Comparison of ENCODE assay signal across 8 mouse cellular contexts in genomic region chrX:7675001-7675380, GRCm38 (mm10). TPM values are rescaled to one million over a fixed set of nuclear protein-coding genes. Genes with fewer than 3 reads are reported as not detected.
DNase-seq lines count a peak whose midpoint lies in the region; ATAC-seq and TF ChIP-seq lines count a peak whose summit lies in the region.

No protein-coding gene starts in this region.

- H3K9ac ChIP-seq in liver, embryonic 11.5 days (ENCODE audit: low read depth, low read length) = peak overlapping the region; percentile 53
- H3K9ac ChIP-seq in embryonic facial prominence, embryonic 14.5 days (ENCODE audit: low read depth, low read length) = peak overlapping the region; percentile 47
- no peak overlapping the region for H3K9ac ChIP-seq in limb, embryonic 13.5 days

- H3K4me1 ChIP-seq in liver, embryonic 11.5 days (replicated peaks; ENCODE audit: control insufficient read depth, insufficient read depth, low read length) = no peaks in the 10 kb centered on the region; the same call in 1 of the 2 replicates
- H3K4me1 ChIP-seq in embryonic facial prominence, embryonic 14.5 days (ENCODE audit: control insufficient read depth, insufficient read depth, low read length) = no peaks in the 10 kb centered on the region
- peaks cover 18% of the 10 kb centered on the region for H3K4me1 ChIP-seq in limb, embryonic 13.5 days
- peaks cover 4% of the 10 kb centered on the region; the same call in 1 of the 2 replicates for H3K4me1 ChIP-seq in small intestine, adult 2 months (ENCODE audit: control insufficient read depth, insufficient read depth, insufficient read length, low read length)

- H3K36me3 ChIP-seq in liver, embryonic 11.5 days (ENCODE audit: control insufficient read depth, insufficient read depth, low read length) = no peaks in the 10 kb centered on the region
- H3K36me3 ChIP-seq in embryonic facial prominence, embryonic 14.5 days (ENCODE audit: control insufficient read depth, insufficient read depth, low read length) = no peaks in the 10 kb centered on the region
- H3K36me3 ChIP-seq in limb, embryonic 13.5 days = no peaks in the 10 kb centered on the region
- H3K36me3 ChIP-seq in small intestine, adult 2 months (ENCODE audit: control insufficient read depth, insufficient read depth, low read length) = no peaks in the 10 kb centered on the region

- ATAC-seq in liver, embryonic 11.5 days (replicated peaks; ENCODE audit: low FRiP score) = peak; percentile 7; the same call in 1 of the 2 replicates
- no peak; the same call in 1 of the 2 replicates for ATAC-seq in embryonic facial prominence, embryonic 14.5 days (ENCODE audit: low read depth)
- ATAC-seq in limb, embryonic 13.5 days (ENCODE audit: low FRiP score, low read depth) = 0 out of 2 replicates have a peak, but pooled peaks have one; percentile 2
- ATAC-seq in cerebellum, adult (ENCODE audit: insufficient number of reproducible peaks, low FRiP score, low TSS enrichment) = no peak
- ATAC-seq in inflammation-experienced regulatory T-cells, adult 6 months = no peak

- H3K27ac ChIP-seq in liver, embryonic 11.5 days (ENCODE audit: low read depth, low read length) = no peak overlapping the region
- H3K27ac ChIP-seq in embryonic facial prominence, embryonic 14.5 days (replicated peaks; ENCODE audit: low read depth, low read length) = peak overlapping the region; percentile 75
- peak overlapping the region; percentile 70 for H3K27ac ChIP-seq in limb, embryonic 13.5 days
- no peak overlapping the region for H3K27ac ChIP-seq in small intestine, adult 2 months (ENCODE audit: insufficient read depth, low read depth, low read length)

- 25% methylated on average over 10 of the region's 10 CpGs for WGBS in liver, embryonic 11.5 days
- WGBS in embryonic facial prominence, embryonic 14.5 days = 21% methylated on average over 10 of the region's 10 CpGs
- WGBS in limb, embryonic 13.5 days = 33% methylated on average over 10 of the region's 10 CpGs
- 20% methylated on average over 10 of the region's 10 CpGs for WGBS in small intestine, adult 2 months

- H3K4me2 ChIP-seq in liver, embryonic 11.5 days = peak overlapping the region; percentile 66
- peak overlapping the region; percentile 53 for H3K4me2 ChIP-seq in embryonic facial prominence, embryonic 14.5 days (ENCODE audit: low read depth, low read length)
- peak overlapping the region; percentile 57 for H3K4me2 ChIP-seq in limb, embryonic 13.5 days (replicated peaks)

- no peak for TF ChIP-seq POLR2A in small intestine, adult 2 months (IDR thresholded peaks at IDR 0.05; ENCODE audit: low read depth, low read length)

- H3K9me3 ChIP-seq in liver, embryonic 11.5 days (ENCODE audit: control insufficient read depth, low read length) = no peaks in the 10 kb centered on the region
- H3K9me3 ChIP-seq in embryonic facial prominence, embryonic 14.5 days (ENCODE audit: control insufficient read depth, low read length) = no peaks in the 10 kb centered on the region
- no peaks in the 10 kb centered on the region for H3K9me3 ChIP-seq in limb, embryonic 13.5 days

- no peak for DNase-seq in liver, embryonic 11.5 days (ENCODE audit: low spot score)
- DNase-seq in liver = no peak
- no peak for DNase-seq in embryonic facial prominence, embryonic 14.5 days (ENCODE audit: low spot score)
- DNase-seq in urinary bladder, adult 18-20 months (ENCODE audit: low spot score in 2 of 2) = no peak

- H3K4me3 ChIP-seq in liver, embryonic 11.5 days (ENCODE audit: low read depth, low read length) = peak overlapping the region; percentile 34
- H3K4me3 ChIP-seq in embryonic facial prominence, embryonic 14.5 days (ENCODE audit: low read depth, low read length) = peak overlapping the region; percentile 26
- H3K4me3 ChIP-seq in limb, embryonic 13.5 days = peak overlapping the region; percentile 29
- H3K4me3 ChIP-seq in small intestine, adult 2 months (ENCODE audit: low read depth, low read length) = peak overlapping the region; percentile 58

- no peak for TF ChIP-seq CTCF in small intestine, adult 2 months (IDR thresholded peaks at IDR 0.05; ENCODE audit: extremely low read depth, insufficient read length, insufficient replicate concordance, low read depth, low read length)

- no peaks in the 10 kb centered on the region for H3K27me3 ChIP-seq in liver, embryonic 11.5 days (replicated peaks; ENCODE audit: control insufficient read depth, insufficient read depth, low read length)
- no peaks in the 10 kb centered on the region for H3K27me3 ChIP-seq in embryonic facial prominence, embryonic 14.5 days (replicated peaks; ENCODE audit: control insufficient read depth, insufficient read depth, low read length)
- no peaks in the 10 kb centered on the region for H3K27me3 ChIP-seq in limb, embryonic 13.5 days
- H3K27me3 ChIP-seq in small intestine, adult 2 months (ENCODE audit: control insufficient read depth, insufficient read depth, low read length) = no peaks in the 10 kb centered on the region

RNA-seq across cellular contexts. Expression of gene Plp2, which starts 3.8 kb away (rescaled TPM):
- polyA plus RNA-seq in liver, embryonic 11.5 days (2014; fragmentation: Nextera tagmentation; extraction: Ambion mirVana) = 78.2 and 79.5 TPM in 2 replicates
- 199 and 201 TPM in 2 replicates for polyA plus RNA-seq in embryonic facial prominence, embryonic 14.5 days (2014; fragmentation: Nextera tagmentation; extraction: Ambion mirVana)
- 108 and 114 TPM in 2 replicates for polyA plus RNA-seq in limb, embryonic 13.5 days (2015; fragmentation: Nextera tagmentation; extraction: Ambion mirVana)
- 99.6 and 138 TPM in 2 replicates for polyA plus RNA-seq in small intestine, adult 2 months (2012; rRNA removed)
- 100 to 1,000 TPM; 140 to 192 (median 157) TPM for polyA plus RNA-seq in inflammation-experienced regulatory T-cells, adult 6 months (2017; shearing (Covaris generic))

RNA-seq across cellular contexts. Expression of gene Magix, which starts 6.1 kb away (rescaled TPM):
- 0.06 TPM in 1 of 2 replicates, not detected in the other for polyA plus RNA-seq in liver, embryonic 11.5 days (2014; fragmentation: Nextera tagmentation; extraction: Ambion mirVana)
- 0.50 and 0.59 TPM in 2 replicates for polyA plus RNA-seq in embryonic facial prominence, embryonic 14.5 days (2014; fragmentation: Nextera tagmentation; extraction: Ambion mirVana)
- 0.22 and 0.40 TPM in 2 replicates for polyA plus RNA-seq in limb, embryonic 13.5 days (2015; fragmentation: Nextera tagmentation; extraction: Ambion mirVana)
- polyA plus RNA-seq in small intestine, adult 2 months (2012; rRNA removed) = 0.90 and 1.5 TPM in 2 replicates
- not detected for polyA plus RNA-seq in inflammation-experienced regulatory T-cells, adult 6 months (2017; shearing (Covaris generic))

RNA-seq across cellular contexts. Expression of gene Prickle3, which starts 17.9 kb away (rescaled TPM):
- 2.7 and 4.0 TPM in 2 replicates for polyA plus RNA-seq in liver, embryonic 11.5 days (2014; fragmentation: Nextera tagmentation; extraction: Ambion mirVana)
- polyA plus RNA-seq in embryonic facial prominence, embryonic 14.5 days (2014; fragmentation: Nextera tagmentation; extraction: Ambion mirVana) = 7.5 and 8.3 TPM in 2 replicates
- polyA plus RNA-seq in limb, embryonic 13.5 days (2015; fragmentation: Nextera tagmentation; extraction: Ambion mirVana) = 9.6 and 10.0 TPM in 2 replicates
- 10.3 and 13.0 TPM in 2 replicates for polyA plus RNA-seq in small intestine, adult 2 months (2012; rRNA removed)
- 1 to 10 TPM; 4.6 to 8.3 (median 7.4) TPM for polyA plus RNA-seq in inflammation-experienced regulatory T-cells, adult 6 months (2017; shearing (Covaris generic))

RNA-seq across cellular contexts. Expression of gene Gpkow, which starts 21.9 kb away (rescaled TPM):
- polyA plus RNA-seq in liver, embryonic 11.5 days (2014; fragmentation: Nextera tagmentation; extraction: Ambion mirVana) = 30.0 and 33.4 TPM in 2 replicates
- 40.0 and 42.1 TPM in 2 replicates for polyA plus RNA-seq in embryonic facial prominence, embryonic 14.5 days (2014; fragmentation: Nextera tagmentation; extraction: Ambion mirVana)
- 40.8 and 42.6 TPM in 2 replicates for polyA plus RNA-seq in limb, embryonic 13.5 days (2015; fragmentation: Nextera tagmentation; extraction: Ambion mirVana)
- 2.3 and 3.6 TPM in 2 replicates for polyA plus RNA-seq in small intestine, adult 2 months (2012; rRNA removed)
- 10 to 100 TPM; 48.0 to 54.7 (median 52.7) TPM for polyA plus RNA-seq in inflammation-experienced regulatory T-cells, adult 6 months (2017; shearing (Covaris generic))

RNA-seq across cellular contexts. Expression of gene Syp, which starts 36.7 kb away (rescaled TPM):
- 0.69 and 0.95 TPM in 2 replicates for polyA plus RNA-seq in liver, embryonic 11.5 days (2014; fragmentation: Nextera tagmentation; extraction: Ambion mirVana)
- polyA plus RNA-seq in embryonic facial prominence, embryonic 14.5 days (2014; fragmentation: Nextera tagmentation; extraction: Ambion mirVana) = 4.6 and 4.7 TPM in 2 replicates
- 0.93 and 1.4 TPM in 2 replicates for polyA plus RNA-seq in limb, embryonic 13.5 days (2015; fragmentation: Nextera tagmentation; extraction: Ambion mirVana)
- 2.4 and 3.2 TPM in 2 replicates for polyA plus RNA-seq in small intestine, adult 2 months (2012; rRNA removed)
- polyA plus RNA-seq in inflammation-experienced regulatory T-cells, adult 6 months (2017; shearing (Covaris generic)) = 1 to 10 TPM; 1.8 to 7.0 (median 7.0) TPM

Comparison
In these comparisons a context has a peak if more than half of its experiments do, and no peak if none do; other contexts are left out.
1. ATAC-seq: peak in liver, embryonic 11.5 days (single experiment) and limb, embryonic 13.5 days (single experiment); none in embryonic facial prominence, embryonic 14.5 days (single experiment), cerebellum, adult (single experiment) and inflammation-experienced regulatory T-cells, adult 6 months (single experiment).
2. H3K27ac ChIP-seq: peak in embryonic facial prominence, embryonic 14.5 days (single experiment) and limb, embryonic 13.5 days (single experiment); none in liver, embryonic 11.5 days (single experiment) and small intestine, adult 2 months (single experiment).
3. Peak in every context shown above with its lines, with median percentiles within 50 percentile points of each other: H3K4me2 ChIP-seq and H3K4me3 ChIP-seq.